Mouse (Mus musculus): ENCODE data around the gene Lrba.

DNA sequence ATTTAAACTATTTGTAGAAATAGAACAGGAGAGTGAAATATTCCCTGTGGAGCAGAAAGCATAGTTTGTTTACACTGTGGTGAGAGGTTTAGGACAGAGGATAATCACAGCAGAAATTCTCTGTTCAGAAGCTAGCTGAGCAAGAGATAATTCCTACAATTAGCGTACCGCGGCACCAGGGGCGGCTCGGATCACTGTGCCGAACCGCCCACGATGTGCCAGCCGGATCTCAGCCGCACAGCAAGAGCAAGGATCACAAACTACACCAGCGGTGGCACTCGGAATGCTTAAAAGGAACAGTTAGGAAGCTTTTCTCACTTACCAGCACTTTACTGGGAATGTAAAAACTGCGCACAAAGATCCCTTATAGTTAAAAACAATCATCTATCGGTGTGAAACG lies 28.5 kb upstream of the Lrba start:
- TF ChIP-seq CTCF (IDR thresholded peaks at IDR 0.05; ENCODE audit: low read depth) (no peak), EP300 (IDR thresholded peaks at IDR 0.05; ENCODE audit: low read depth) (no peak)

All from heart, postnatal 0 days (tissue).